Comparison of ENCODE assay signal across 7 mouse cellular contexts in the genomic region with DNA sequence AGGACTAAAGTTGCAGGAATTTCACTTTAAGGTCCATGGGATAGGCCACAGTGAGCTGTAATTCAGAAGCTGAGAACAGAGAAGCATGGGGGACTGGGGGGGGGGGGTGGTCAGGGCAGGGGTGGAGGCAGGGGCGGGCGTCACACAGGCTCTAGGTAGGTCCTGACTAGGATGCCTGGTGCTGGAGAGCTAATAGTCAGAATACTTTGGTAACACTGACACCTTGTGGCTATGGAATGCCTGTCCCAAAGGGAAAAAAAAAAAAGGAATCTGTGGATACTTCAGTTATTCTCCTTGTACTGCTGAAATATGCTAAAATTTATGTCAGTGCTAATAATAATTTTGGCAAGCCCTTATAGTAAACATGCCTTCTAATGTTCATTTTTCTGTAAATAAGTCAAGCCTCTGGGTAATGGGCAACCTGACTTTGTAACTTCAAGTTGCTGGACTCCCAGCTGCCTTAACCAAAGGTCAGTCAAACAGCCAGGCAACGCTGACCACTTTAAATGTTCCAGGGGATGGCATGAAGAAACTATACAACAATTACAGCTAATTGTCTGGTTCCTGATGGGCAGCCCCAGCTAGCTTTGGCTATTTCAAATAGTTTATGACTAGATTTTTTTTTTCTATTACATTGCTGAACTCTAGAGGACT. TPM values are rescaled to one million over a fixed set of nuclear protein-coding genes. Genes with fewer than 3 reads are reported as not detected.
DNase-seq lines count a peak whose midpoint lies in the region; ATAC-seq and TF ChIP-seq lines count a peak whose summit lies in the region.

No protein-coding gene starts in this region.

- no peak overlapping the region for H3K9ac ChIP-seq in embryonic facial prominence, embryonic 12.5 days
- H3K9ac ChIP-seq in intestine, postnatal 0 days (ENCODE audit: low read depth, low read length) = no peak overlapping the region

- 26% methylated on average over 3 of the region's 3 CpGs for whole genome bisulfite sequencing in embryonic facial prominence, embryonic 12.5 days
- 11% methylated on average over 3 of the region's 3 CpGs for WGBS in intestine, postnatal 0 days

- no peaks in the 10 kb centered on the region for H3K9me3 ChIP-seq in embryonic facial prominence, embryonic 12.5 days
- H3K9me3 ChIP-seq in intestine, postnatal 0 days (ENCODE audit: control insufficient read depth) = no peaks in the 10 kb centered on the region

- H3K27ac ChIP-seq in embryonic facial prominence, embryonic 12.5 days = no peak overlapping the region
- no peak overlapping the region for H3K27ac ChIP-seq in intestine, postnatal 0 days (ENCODE audit: low read depth, low read length)

- H3K36me3 ChIP-seq in embryonic facial prominence, embryonic 12.5 days = 0 out of 2 replicates have a peak, but pooled peaks cover 11% of the 10 kb centered on the region
- H3K36me3 ChIP-seq in intestine, postnatal 0 days (ENCODE audit: control insufficient read depth, insufficient read depth) = peaks cover 8% of the 10 kb centered on the region

- H3K4me3 ChIP-seq in embryonic facial prominence, embryonic 12.5 days = no peak overlapping the region
- no peak overlapping the region for H3K4me3 ChIP-seq in intestine, postnatal 0 days (ENCODE audit: low read depth, low read length)

- H3K4me1 ChIP-seq in embryonic facial prominence, embryonic 12.5 days = no peaks in the 10 kb centered on the region
- H3K4me1 ChIP-seq in intestine, postnatal 0 days (replicated peaks; ENCODE audit: control insufficient read depth, insufficient read depth, low read length) = no peaks in the 10 kb centered on the region; the same call in 1 of the 2 replicates

- no peak overlapping the region for H3K4me2 ChIP-seq in embryonic facial prominence, embryonic 12.5 days (replicated peaks)
- no peak overlapping the region for H3K4me2 ChIP-seq in intestine, postnatal 0 days (replicated peaks; ENCODE audit: low read depth)

- ATAC-seq in CD4-positive, CD25-positive, alpha-beta regulatory T cell, adult 4 months = peak; percentile 50
- ATAC-seq in embryonic facial prominence, embryonic 12.5 days (ENCODE audit: insufficient number of reproducible peaks, insufficient read depth, low FRiP score, low TSS enrichment) = peak; percentile 47; the same call in 1 of the 2 replicates
- ATAC-seq in intestine, postnatal 0 days = peak; percentile 42; the same call in 1 of the 2 replicates
- 0 out of 2 replicates have a peak, but pooled peaks have one; percentile 19 for ATAC-seq in megakaryocyte-erythroid progenitor cell, adult 5-6 weeks (replicated peaks; ENCODE audit: low FRiP score, low TSS enrichment, poor library complexity, severe bottlenecking)

- DNase-seq in 3T3-L1 (ENCODE audit: low read depth, low spot score) = peak; percentile 80
- DNase-seq in spleen, postnatal 36 days (ENCODE audit: low spot score in 2 of 2) = no peak
- DNase-seq in right cerebral cortex, postnatal 25 days = no peak

- TF ChIP-seq CTCF in intestine, postnatal 0 days (IDR thresholded peaks at IDR 0.05; ENCODE audit: low read depth) = peak; percentile 75

- H3K27me3 ChIP-seq in embryonic facial prominence, embryonic 12.5 days = no peaks in the 10 kb centered on the region
- H3K27me3 ChIP-seq in intestine, postnatal 0 days (replicated peaks; ENCODE audit: control insufficient read depth, insufficient read depth, low read length) = no peaks in the 10 kb centered on the region

RNA-seq across cellular contexts. Expression of a gene that starts 9.6 kb away (rescaled TPM):
- 10 to 100 TPM; 70.6 to 90.4 TPM for polyA plus RNA-seq in CD4-positive, CD25-positive, alpha-beta regulatory T cell, adult 4 months (2017; shearing (Covaris generic))
- 77.6 and 83.5 TPM in 2 replicates for polyA plus RNA-seq in embryonic facial prominence, embryonic 12.5 days (2016; fragmentation: Nextera tagmentation; extraction: Ambion mirVana)
- 25.7 and 26.1 TPM in 2 replicates for polyA plus RNA-seq in intestine, postnatal 0 days (2015; fragmentation: Nextera tagmentation; extraction: Ambion mirVana)
- 56.1 and 65.7 TPM in 2 replicates for total RNA-seq in megakaryocyte-erythroid progenitor cell, adult 5-6 weeks (2014; fragmentation: Nextera tagmentation)
- total RNA-seq in megakaryocyte-erythroid progenitor cell, adult 5-6 weeks (2017) = 62.0 and 64.6 TPM in 2 replicates

RNA-seq across cellular contexts. Expression of a gene that starts 33.7 kb away (rescaled TPM):
- 100 to 1,000 TPM in 1 of 2 experiments, 10 to 100 TPM in 1; 90.5 to 119 TPM for polyA plus RNA-seq in CD4-positive, CD25-positive, alpha-beta regulatory T cell, adult 4 months (2017; shearing (Covaris generic))
- 108 and 112 TPM in 2 replicates for polyA plus RNA-seq in embryonic facial prominence, embryonic 12.5 days (2016; fragmentation: Nextera tagmentation; extraction: Ambion mirVana)
- polyA plus RNA-seq in intestine, postnatal 0 days (2015; fragmentation: Nextera tagmentation; extraction: Ambion mirVana) = 118 and 130 TPM in 2 replicates
- 50.0 and 60.6 TPM in 2 replicates for total RNA-seq in megakaryocyte-erythroid progenitor cell, adult 5-6 weeks (2014; fragmentation: Nextera tagmentation)
- total RNA-seq in megakaryocyte-erythroid progenitor cell, adult 5-6 weeks (2017) = 47.4 and 84.9 TPM in 2 replicates

RNA-seq across cellular contexts. Expression of a gene that starts 33.8 kb away (rescaled TPM):
- polyA plus RNA-seq in CD4-positive, CD25-positive, alpha-beta regulatory T cell, adult 4 months (2017; shearing (Covaris generic)) = 1 to 10 TPM; 4.1 to 7.2 TPM
- polyA plus RNA-seq in embryonic facial prominence, embryonic 12.5 days (2016; fragmentation: Nextera tagmentation; extraction: Ambion mirVana) = 11.6 and 13.3 TPM in 2 replicates
- 9.7 and 10.0 TPM in 2 replicates for polyA plus RNA-seq in intestine, postnatal 0 days (2015; fragmentation: Nextera tagmentation; extraction: Ambion mirVana)
- 2.8 and 3.9 TPM in 2 replicates for total RNA-seq in megakaryocyte-erythroid progenitor cell, adult 5-6 weeks (2014; fragmentation: Nextera tagmentation)
- total RNA-seq in megakaryocyte-erythroid progenitor cell, adult 5-6 weeks (2017) = 1.2 and 8.7 TPM in 2 replicates

RNA-seq across cellular contexts. Expression of a gene that starts 44.6 kb away (rescaled TPM):
- 10 to 100 TPM; 26.3 to 55.3 TPM for polyA plus RNA-seq in CD4-positive, CD25-positive, alpha-beta regulatory T cell, adult 4 months (2017; shearing (Covaris generic))
- polyA plus RNA-seq in embryonic facial prominence, embryonic 12.5 days (2016; fragmentation: Nextera tagmentation; extraction: Ambion mirVana) = 49.5 and 52.7 TPM in 2 replicates
- 20.3 and 20.4 TPM in 2 replicates for polyA plus RNA-seq in intestine, postnatal 0 days (2015; fragmentation: Nextera tagmentation; extraction: Ambion mirVana)
- total RNA-seq in megakaryocyte-erythroid progenitor cell, adult 5-6 weeks (2014; fragmentation: Nextera tagmentation) = 29.5 and 36.4 TPM in 2 replicates
- 37.9 and 52.0 TPM in 2 replicates for total RNA-seq in megakaryocyte-erythroid progenitor cell, adult 5-6 weeks (2017)

RNA-seq across cellular contexts. Expression of a gene that starts 47.2 kb away (rescaled TPM):
- polyA plus RNA-seq in CD4-positive, CD25-positive, alpha-beta regulatory T cell, adult 4 months (2017; shearing (Covaris generic)) = 10 to 100 TPM; 16.8 to 22.5 TPM
- 32.4 and 35.9 TPM in 2 replicates for polyA plus RNA-seq in embryonic facial prominence, embryonic 12.5 days (2016; fragmentation: Nextera tagmentation; extraction: Ambion mirVana)
- polyA plus RNA-seq in intestine, postnatal 0 days (2015; fragmentation: Nextera tagmentation; extraction: Ambion mirVana) = 242 and 257 TPM in 2 replicates
- 43.1 and 47.0 TPM in 2 replicates for total RNA-seq in megakaryocyte-erythroid progenitor cell, adult 5-6 weeks (2014; fragmentation: Nextera tagmentation)
- 24.2 and 31.6 TPM in 2 replicates for total RNA-seq in megakaryocyte-erythroid progenitor cell, adult 5-6 weeks (2017)
